Mouse (Mus musculus) macrophage (primary cell): ENCODE results near the gene Mn1. TPM values are rescaled to one million over a fixed set of nuclear protein-coding genes. Genes with fewer than 3 reads are reported as not detected.

Experiments used
- H3K27ac ChIP-seq: fragments of 350-480 bp; formaldehyde crosslinking; 2 replicates; pipeline ENCODE4 v1.9.0; 2021
- H3K36me3 ChIP-seq: fragments of 350-480 bp; formaldehyde crosslinking; 2 replicates; pipeline ENCODE4 v1.9.0; 2021; ENCODE audit errors: inconsistent target
- H3K4me3 ChIP-seq: fragments of 350-480 bp; formaldehyde crosslinking; 2 replicates; pipeline ENCODE4 v1.9.0; 2021; ENCODE audit errors: inconsistent target
- H3K79me2 ChIP-seq: fragments of 350-480 bp; formaldehyde crosslinking; 2 replicates; pipeline ENCODE4 v1.9.0; 2021; ENCODE audit errors: inconsistent target
- WGBS: methylation state at CpG from one replicate; pipeline ENCODE4 v1.1.7; 2026; ENCODE audit warnings: inconsistent platforms; ENCODE audit not compliant: missing documents; 5-methylcytosine and 5-hydroxymethylcytosine counted together
- polyA plus RNA-seq: library from polyadenylated mRNA; stranded (reverse); fragments of 250-400 nt; gene quantifications from 3 replicates; pipeline ENCODE4 v1.2.4, GENCODE M21; 2018; ENCODE audit warnings: inconsistent platforms

Mn1 gene
- polyA plus RNA-seq, 1 experiment from 2014 or later: not detected

DNA sequence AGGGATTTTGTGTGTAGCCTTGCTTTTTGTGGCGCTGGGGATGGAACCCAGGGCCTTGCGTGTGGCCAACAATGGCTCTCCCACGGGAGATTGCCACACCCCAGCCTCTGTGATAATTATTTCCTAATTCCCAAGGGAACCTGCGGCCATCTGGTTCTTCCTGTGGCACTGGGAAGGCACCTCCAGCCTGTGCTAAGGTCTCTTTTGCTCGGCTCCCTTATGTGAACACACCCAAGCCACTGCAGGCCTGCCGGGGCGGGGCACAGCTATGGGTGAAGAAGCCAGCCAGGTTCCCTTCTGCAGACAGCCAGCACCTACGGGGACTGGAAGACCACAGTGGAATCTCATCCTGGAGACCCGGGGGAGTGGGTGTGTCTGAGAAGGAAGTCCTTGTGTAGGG lies 49.3 kb downstream of the Mn1 start:
- Histone ChIP-seq H3K36me3 (no peaks in the 10 kb centered on the region), H3K4me3 (no peak overlapping the region), H3K79me2 (no peaks in the 10 kb centered on the region), H3K27ac (no peak overlapping the region)
- 82% methylated on average over 9 of the region's 9 CpGs for WGBS

DNA sequence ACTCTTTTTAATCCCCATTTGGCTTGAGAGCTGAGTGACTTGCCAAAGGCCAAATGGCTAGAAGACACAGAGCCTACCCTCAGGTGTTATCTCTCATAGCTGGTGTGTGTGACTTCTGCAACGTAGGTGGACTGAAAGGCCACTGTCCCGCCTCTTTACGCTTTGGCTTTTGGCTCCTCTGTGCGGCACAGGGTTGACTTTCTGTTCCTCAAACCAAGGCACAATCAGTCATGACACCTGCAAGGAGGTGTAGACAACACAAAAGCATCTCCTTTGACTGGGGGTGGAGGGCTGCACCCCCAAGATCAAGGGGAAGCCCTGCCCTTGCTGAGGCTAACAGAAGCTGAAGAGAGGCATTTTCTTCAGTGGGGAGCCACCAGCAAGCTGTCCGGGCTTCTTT lies 50.5 kb downstream of the Mn1 start:
- Histone ChIP-seq H3K27ac (no peak overlapping the region), H3K79me2 (no peaks in the 10 kb centered on the region), H3K36me3 (no peaks in the 10 kb centered on the region), H3K4me3 (no peak overlapping the region)
- 46% methylated on average over 5 of the region's 5 CpGs for WGBS

DNA sequence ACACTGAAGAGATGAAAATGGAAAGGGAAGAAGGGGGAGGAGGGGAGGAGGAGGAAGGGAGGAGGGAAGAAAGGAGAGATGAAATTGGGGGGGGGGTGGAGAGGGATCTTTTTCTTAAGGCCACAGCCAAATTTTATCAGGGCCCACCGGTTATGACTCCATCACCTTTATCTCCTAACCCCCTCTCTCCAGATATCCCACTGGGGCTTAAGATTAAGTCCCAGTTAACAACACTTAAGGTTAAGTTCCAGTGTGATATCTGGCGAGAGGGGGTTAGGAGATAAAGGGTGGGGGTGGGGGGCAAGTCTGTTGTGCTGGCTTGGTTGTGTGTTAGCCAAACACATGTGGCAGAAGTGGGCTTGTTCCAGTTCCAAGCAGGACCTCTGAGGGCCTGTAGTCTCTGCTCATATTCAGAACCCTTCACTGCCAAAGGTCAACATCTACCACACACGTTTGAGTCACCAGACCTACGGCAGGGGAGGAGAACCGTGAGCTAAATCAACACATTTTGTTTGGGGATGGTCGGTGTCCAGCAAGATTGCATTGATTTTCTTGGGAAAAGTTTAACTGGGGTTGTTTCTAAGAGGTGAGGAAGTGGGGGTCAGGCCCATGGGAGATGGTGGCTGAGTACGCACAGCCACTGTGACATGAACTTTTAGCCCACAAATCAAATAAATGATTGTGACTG lies 52.2 kb downstream of the Mn1 start:
- Histone ChIP-seq H3K79me2 (no peaks in the 10 kb centered on the region), H3K36me3 (no peaks in the 10 kb centered on the region), H3K27ac (no peak overlapping the region), H3K4me3 (no peak overlapping the region)
- WGBS: 87% methylated on average over 7 of the region's 7 CpGs

DNA sequence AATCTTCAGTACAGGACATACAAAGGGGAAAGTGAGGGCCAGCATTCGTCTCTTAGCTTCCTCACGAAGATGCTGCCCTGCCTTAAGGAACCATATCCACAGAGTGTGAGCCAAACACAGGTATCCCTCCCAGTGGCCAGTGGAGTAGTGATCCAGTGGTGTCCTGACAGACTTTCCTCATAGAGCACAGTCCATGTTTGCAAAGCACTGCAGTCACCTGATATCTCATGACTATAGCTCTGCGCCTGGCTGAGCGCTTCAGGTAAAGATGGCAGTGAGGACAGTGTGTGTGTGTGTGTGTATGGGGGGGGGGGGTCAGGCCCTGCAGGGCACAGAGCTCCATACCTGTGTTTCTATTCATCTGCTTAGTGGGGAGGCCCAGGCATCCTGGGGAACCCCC lies 53.7 kb downstream of the Mn1 start:
- H3K4me3 ChIP-seq: no peak overlapping the region

DNA sequence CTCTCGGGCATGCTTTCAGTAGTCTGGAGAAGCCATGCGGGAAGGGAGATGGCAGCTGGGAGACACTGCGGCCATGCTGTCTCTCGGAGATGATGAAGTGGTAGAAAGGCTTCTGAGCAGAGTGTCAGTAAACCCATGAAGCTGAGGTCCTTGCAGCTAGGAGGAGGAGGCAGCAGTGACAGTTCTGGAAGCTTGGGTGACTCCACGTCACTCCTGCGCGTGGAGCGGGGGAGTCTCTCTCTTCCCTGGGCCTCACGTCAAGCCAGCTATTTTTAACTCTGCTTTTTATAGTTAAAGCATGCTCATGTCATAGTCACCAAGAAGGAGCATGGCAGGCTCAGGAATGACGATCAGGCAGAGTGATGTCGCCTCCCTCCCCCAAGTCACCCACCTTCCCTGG lies 56.3 kb downstream of the Mn1 start:
- 82% methylated on average over 8 of the region's 11 CpGs for WGBS
- no peaks in the 10 kb centered on the region for H3K79me2 ChIP-seq
- H3K27ac ChIP-seq: no peak overlapping the region

More for the DNA sequence above, 53.7 kb downstream of the Mn1 start:
- 95% methylated on average over 4 of the region's 4 CpGs for WGBS
- Histone ChIP-seq H3K79me2 (no peaks in the 10 kb centered on the region), H3K27ac (no peak overlapping the region), H3K36me3 (no peaks in the 10 kb centered on the region)

DNA sequence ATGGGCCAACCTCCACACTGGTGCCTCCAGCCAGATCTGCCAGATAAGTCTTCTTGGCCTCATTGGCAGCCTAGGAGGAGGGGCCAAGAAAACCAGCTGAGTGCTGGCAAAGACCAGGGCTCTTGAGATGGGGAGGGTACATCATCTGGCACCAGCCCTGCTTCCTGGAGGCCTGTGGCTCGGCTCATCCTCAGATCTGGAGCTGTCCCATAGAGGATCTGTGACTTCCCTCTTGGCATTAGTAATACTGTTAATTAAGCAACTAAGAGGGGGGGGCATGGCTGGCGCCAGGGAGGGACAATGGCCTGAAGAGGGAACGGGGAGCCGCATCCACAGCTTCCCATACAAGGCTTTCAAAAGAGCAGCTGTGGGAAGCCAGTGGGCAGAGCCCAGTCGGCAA lies 58.6 kb downstream of the Mn1 start:
- H3K4me3 ChIP-seq: no peak overlapping the region
- H3K36me3 ChIP-seq: no peaks in the 10 kb centered on the region
- no peaks in the 10 kb centered on the region for H3K79me2 ChIP-seq
- H3K27ac ChIP-seq: no peak overlapping the region
- 78% methylated on average over 5 of the region's 5 CpGs for WGBS

More for the DNA sequence above, 56.3 kb downstream of the Mn1 start:
- Histone ChIP-seq H3K4me3 (no peak overlapping the region), H3K36me3 (no peaks in the 10 kb centered on the region)

DNA sequence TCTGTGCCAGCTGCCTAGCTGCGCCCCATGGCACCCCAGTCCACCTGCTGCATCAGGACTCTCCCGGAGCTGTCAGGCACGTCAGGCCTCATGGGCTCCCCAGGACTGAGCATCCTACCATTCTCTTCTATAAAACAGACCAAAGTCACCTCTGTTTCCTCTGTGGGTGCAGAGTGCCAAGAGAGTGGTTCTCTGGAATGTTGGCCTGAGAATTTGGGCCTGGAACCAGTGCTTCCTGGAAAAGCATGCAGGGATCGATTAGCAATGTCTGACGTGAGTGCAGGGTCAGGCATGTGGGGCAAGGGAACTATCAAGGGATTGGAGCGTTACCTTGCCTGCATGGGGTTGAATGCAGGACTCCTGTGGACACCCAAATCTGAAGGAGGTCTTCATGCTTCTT lies 59.0 kb downstream of the Mn1 start:
- no peak overlapping the region for H3K27ac ChIP-seq
- H3K79me2 ChIP-seq: no peaks in the 10 kb centered on the region
- WGBS: 93% methylated on average over 5 of the region's 6 CpGs
- H3K36me3 ChIP-seq: no peaks in the 10 kb centered on the region
- H3K4me3 ChIP-seq: no peak overlapping the region

DNA sequence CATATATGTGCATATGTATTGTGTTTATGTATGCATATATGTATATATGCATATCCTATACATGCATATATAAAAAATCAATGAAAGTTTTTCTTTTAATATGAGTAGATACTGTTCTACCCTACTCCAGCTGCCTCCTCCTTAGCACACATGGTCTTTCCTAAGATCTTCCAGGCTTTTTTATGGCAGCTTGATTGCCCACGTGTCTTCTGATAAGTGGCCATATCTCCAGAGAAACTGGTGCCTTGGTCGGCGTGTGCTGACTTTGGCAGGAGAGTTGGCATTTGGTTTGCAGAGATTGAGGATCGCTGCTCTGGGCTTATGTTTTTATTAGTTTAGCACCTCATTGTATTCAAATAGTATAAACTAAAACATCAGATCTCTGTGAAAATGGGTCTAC lies 68.7 kb downstream of the Mn1 start:
- Histone ChIP-seq H3K36me3 (no peaks in the 10 kb centered on the region), H3K79me2 (no peaks in the 10 kb centered on the region), H3K27ac (no peak overlapping the region), H3K4me3 (no peak overlapping the region)
- WGBS: 82% methylated on average over 4 of the region's 4 CpGs

DNA sequence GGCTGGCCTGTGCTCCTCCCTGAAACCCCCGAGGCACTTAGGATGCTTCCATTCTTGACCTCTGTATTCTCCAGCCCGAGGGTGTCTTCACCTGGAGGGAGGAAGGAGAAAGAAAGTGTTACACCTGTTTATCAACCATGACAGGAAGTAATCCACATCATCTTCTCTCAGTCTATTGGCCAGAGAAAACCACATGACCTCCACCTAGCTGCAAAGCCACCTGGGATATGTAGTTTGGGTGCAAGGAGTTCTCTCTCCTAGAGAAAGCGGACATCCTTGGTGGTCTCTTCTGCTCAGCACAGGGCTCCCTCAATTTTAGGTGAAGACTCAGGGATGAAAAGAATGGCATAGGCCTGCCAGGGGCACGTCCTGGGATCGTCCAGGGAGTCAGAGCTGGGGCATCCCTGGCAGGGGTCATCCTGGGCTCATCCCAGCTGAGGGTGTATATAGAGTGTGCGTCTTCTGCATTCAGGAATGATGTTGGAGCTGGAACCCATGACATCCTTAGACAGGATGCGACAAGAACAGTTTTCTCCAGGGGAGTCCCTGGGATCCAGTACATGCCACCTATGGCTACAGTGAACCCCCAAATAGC lies 72.0 kb downstream of the Mn1 start:
- H3K27ac ChIP-seq: no peak overlapping the region
- no peaks in the 10 kb centered on the region for H3K36me3 ChIP-seq
- no peaks in the 10 kb centered on the region for H3K79me2 ChIP-seq
- no peak overlapping the region for H3K4me3 ChIP-seq
- 87% methylated on average over 7 of the region's 7 CpGs for WGBS

DNA sequence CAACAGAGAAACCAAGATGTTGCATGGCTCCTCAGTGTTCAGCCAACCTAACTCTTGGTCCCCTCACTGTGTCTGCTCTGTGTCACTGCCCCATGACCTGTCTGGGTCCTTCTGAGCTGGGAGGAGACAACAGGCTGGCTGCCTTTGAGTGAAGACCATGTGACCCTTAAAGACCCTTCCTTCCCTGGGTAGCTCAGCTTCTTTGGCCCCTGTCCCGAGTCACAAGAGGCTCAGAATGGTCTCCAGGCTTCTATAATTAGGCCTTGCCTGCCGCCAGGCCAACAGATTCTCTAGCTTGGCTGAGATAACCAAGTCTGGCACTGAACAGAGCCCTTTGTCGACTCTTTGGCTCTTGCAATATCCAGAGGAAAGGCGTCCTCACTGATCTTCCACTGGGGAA lies 73.4 kb downstream of the Mn1 start:
- no peaks in the 10 kb centered on the region for H3K36me3 ChIP-seq

DNA sequence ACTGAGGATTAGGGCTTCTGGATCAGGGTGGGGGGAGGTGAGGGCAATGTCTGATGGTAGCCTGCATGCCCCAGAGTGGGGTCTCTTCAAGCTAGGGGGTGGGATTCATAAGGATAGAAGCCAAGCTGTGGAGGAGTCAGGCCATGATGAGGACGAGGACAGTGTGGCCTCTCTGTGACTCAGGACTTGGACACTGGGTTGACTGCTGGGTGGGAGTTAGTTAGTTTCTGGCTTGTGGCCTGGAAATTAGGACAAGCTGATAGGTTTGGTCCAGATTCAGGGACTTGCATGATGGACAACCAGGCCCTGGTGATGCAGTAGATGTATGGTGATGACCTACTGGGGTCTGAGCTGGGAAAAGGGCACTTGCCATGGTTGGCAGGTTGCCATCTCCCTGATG lies 74.3 kb downstream of the Mn1 start:
- Histone ChIP-seq H3K79me2 (no peaks in the 10 kb centered on the region), H3K27ac (no peak overlapping the region), H3K36me3 (no peaks in the 10 kb centered on the region), H3K4me3 (no peak overlapping the region)
- WGBS: 70% methylated on average over 1 of the region's 1 CpGs

More for the DNA sequence above, 73.4 kb downstream of the Mn1 start:
- no peak overlapping the region for H3K27ac ChIP-seq
- WGBS: 90% methylated on average over 4 of the region's 4 CpGs
- no peaks in the 10 kb centered on the region for H3K79me2 ChIP-seq
- no peak overlapping the region for H3K4me3 ChIP-seq

DNA sequence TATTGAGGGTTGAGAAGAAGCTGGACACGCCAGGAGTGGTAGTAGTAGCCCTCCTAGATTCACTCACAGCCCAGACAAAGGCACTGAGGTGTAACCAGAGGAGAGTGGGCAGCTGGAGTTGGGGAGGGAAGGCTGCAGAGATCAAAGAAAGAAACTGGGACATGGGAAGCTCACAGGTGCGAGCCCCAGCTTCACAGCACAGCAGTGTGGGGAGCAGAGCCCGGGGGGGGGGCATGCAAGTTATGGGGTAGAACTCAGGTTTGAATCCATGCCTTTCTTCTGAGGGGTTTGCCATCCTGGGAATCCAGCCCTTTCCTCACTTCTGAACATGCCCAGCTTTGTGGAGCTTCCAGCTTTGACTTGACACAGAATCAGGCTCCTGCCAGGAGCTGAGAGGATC lies 82.9 kb downstream of the Mn1 start:
- 83% methylated on average over 3 of the region's 3 CpGs for WGBS
- no peaks in the 10 kb centered on the region for H3K36me3 ChIP-seq
- no peak overlapping the region for H3K27ac ChIP-seq

DNA sequence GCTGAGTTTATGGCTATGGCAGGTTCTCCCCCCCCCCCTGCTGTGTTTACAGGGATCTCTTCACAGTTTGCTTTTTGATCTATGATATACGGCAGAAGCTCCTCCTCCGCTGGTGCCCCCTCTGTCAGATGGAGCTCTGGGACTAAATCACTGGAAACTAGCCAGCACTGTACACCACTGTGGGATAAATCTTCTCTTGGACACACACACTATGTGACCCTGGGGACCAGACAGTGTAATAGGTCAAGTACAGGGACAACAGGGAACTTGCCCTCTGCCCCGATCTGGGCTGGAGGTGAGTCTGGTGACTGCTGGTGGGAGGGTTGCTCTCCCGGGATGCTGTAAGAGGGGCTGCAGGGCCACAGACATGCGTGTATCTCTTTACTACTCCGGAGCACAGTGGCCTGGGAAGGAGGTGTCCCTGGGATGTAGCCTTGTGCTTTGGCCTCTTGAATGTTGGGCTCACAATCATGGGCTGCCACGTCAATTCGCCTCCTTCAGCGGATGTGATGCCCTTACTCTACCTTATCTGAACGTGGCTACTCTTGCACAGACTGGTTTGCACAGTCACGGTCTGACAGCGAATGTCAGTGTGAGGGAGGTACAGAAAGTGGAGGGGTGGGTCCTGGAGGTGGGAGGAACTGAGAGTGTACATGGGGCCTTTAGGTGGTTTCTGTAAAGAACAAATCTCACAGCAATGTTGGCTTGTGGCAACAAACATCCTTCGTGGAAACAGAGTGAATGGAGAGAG lies 84.7 kb downstream of the Mn1 start:
- H3K4me3 ChIP-seq: no peak overlapping the region
- H3K36me3 ChIP-seq: no peaks in the 10 kb centered on the region
- H3K27ac ChIP-seq: no peak overlapping the region
- WGBS: 72% methylated on average over 12 of the region's 13 CpGs
- no peaks in the 10 kb centered on the region for H3K79me2 ChIP-seq

More for the DNA sequence above, 82.9 kb downstream of the Mn1 start:
- Histone ChIP-seq H3K4me3 (no peak overlapping the region), H3K79me2 (no peaks in the 10 kb centered on the region)

DNA sequence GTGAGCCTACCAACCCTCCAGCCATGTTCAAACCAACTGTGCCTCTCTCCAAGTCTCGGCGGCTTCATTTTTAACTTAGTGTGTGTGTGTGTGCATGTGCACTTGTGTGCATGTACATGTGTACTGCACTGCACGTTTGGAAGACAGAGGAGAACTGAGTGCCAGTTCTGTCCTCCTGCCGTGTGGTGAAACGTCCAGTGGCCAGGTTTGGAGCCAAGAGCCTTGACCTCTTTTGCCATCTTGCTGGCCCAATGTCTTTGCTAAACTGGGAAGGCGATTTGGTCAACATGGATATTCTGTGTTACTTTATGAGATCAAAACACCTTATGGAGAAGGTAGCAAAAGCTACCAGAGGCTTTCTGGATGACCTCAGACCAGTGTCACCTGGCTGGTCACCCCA lies 88.1 kb downstream of the Mn1 start:
- H3K79me2 ChIP-seq: no peaks in the 10 kb centered on the region
- no peak overlapping the region for H3K27ac ChIP-seq
- 92% methylated on average over 6 of the region's 6 CpGs for WGBS
- H3K36me3 ChIP-seq: no peaks in the 10 kb centered on the region
- no peak overlapping the region for H3K4me3 ChIP-seq

DNA sequence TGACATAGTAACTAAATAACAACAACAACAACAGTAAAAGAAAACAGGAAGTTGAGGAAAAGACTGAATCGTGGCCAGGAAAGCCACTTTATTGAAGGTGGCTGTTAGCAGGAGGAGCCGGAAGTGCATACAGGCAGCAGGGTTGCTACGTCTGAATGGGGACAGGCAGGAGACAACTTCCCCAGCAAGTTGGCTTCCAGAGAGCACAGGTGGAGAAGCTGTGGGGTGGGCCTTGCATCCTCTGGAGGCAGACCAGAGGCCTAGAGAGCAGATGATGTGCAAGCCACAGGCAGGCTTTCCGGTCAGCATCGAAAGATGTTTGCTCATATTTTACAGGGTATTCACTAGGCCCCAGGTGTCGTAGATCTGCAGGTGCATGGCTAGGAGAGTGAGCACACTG lies 88.7 kb downstream of the Mn1 start:
- Histone ChIP-seq H3K27ac (no peak overlapping the region), H3K4me3 (no peak overlapping the region)
- 72% methylated on average over 6 of the region's 6 CpGs for WGBS

More for the DNA sequence above, 88.7 kb downstream of the Mn1 start:
- Histone ChIP-seq H3K36me3 (no peaks in the 10 kb centered on the region), H3K79me2 (no peaks in the 10 kb centered on the region)
